Comparison of ENCODE assay signal across 12 mouse cellular contexts in the genomic region with DNA sequence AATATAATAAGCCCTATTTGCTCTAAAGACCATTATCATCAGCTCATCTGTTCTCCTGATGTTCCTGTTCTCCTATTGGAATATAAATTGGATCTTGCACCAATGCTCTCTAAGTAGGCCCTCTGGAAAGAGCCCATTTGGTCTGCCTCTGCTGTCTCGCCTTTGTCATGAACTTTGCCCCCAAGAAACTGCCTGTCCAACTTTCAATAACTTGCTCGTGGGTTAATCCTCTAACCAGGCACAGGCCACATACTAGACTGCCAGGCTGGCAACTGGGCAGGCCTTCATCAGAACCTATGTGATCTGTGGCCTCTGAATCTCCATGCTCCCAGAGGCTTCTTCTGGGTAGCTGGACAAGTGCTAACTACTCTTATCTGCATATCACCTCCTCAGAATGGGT.
"Had no signal": no experiment of that assay in that cellular context is flagged by ENCODE, and none has a peak within 500 bp of the region (broad histone marks: within the 10 kb centered on the region; RNA-seq: fewer than 3 reads in every experiment).

No protein-coding gene starts in this region.

- H3K9me3 ChIP-seq: liver, embryonic 13.5 days had no signal

- H3K4me1 ChIP-seq: liver, embryonic 13.5 days had no signal

- H3K4me2 ChIP-seq: liver, embryonic 13.5 days; midbrain, embryonic 11.5 days had no signal

- H3K27me3 ChIP-seq: liver, embryonic 13.5 days had no signal

- DNase-seq: layer of hippocampus, adult 9-11 months; liver, embryonic 13.5 days; lung, adult 2 months; lung, postnatal 14 days; lung, postnatal 4 days; midbrain, embryonic 14.5 days; thymus, adult 18-20 months; thymus, postnatal 36 days had no signal

- H3K27ac ChIP-seq: layer of hippocampus, adult 2 months; liver, embryonic 13.5 days had no signal

- H3K4me3 ChIP-seq: layer of hippocampus, adult 2 months; liver, embryonic 13.5 days had no signal

- ATAC-seq: inflammation-experienced regulatory T-cells, adult 6 months; intestine, embryonic 16.5 days had no signal

- H3K9ac ChIP-seq: liver, embryonic 13.5 days had no signal
